Mouse (Mus musculus): ENCODE measurements around the gene Bglap. TPM values are rescaled to one million over a fixed set of nuclear protein-coding genes. Genes with fewer than 3 reads are reported as not detected.
"Not testable (repeated sequence)": the region's sequence is repeated elsewhere in the genome, so short reads cannot be mapped to it uniquely, and the experiment has no call there.

Bglap gene
- total RNA-seq (2012; rRNA removed) (not detected in 2 replicates), total RNA-seq (2014; rRNA removed) (not detected in 2 replicates), polyA plus RNA-seq (2012; ENCODE audit: insufficient read length, low read depth) (not detected in 2 replicates)

- in situ Hi-C loops (cut with MboI; ENCODE audit: low pct_ligation_motif_present, low pct_unique_long_range_greater_than_20kb, low sequenced_read_pairs) (no loop called here), dilution Hi-C loops (cut with MboI; ENCODE audit: extremely low pct_ligation_motif_present, extremely low pct_unique_long_range_greater_than_20kb, low sequenced_read_pairs) (no loop called here)
- no peak within 1 kb of the TSS for H3K9ac ChIP-seq (ENCODE audit: insufficient read depth, low read depth)
- H3K4me3 ChIP-seq (replicated peaks in 1 of 3; ENCODE audit: low read depth in 2 of 3, low read length in 2 of 3, poor library complexity in 1 of 3): no peak within 1 kb of the TSS
- H3K4me2 ChIP-seq (ENCODE audit: insufficient read depth, low read depth, poor library complexity, severe bottlenecking): no peak within 1 kb of the TSS
- no peaks in the 10 kb centered on the region for H3K9me3 ChIP-seq (replicated peaks; ENCODE audit: low read length)
- H3K79me2 ChIP-seq (replicated peaks; ENCODE audit: control insufficient read depth, extremely low read depth, insufficient read depth, poor library complexity, severe bottlenecking): no peaks in the 10 kb centered on the region
- H3K27ac ChIP-seq (ENCODE audit: insufficient read depth, low read depth): no peak within 1 kb of the TSS
- H3K36me3 ChIP-seq (replicated peaks in 1 of 2; ENCODE audit: control insufficient read depth in 1 of 2, insufficient read depth in 1 of 2, low read length in 1 of 2): peaks cover 0 to 2% of the 10 kb centered on the region in 2 experiments
- H3K4me1 ChIP-seq (ENCODE audit: control insufficient read depth in 1 of 2, insufficient read depth in 2 of 2): peaks cover 0 to 5% of the 10 kb centered on the region in 2 experiments; a peak in 1 of 4 replicates
- no peak for TF ChIP-seq KAT2A (IDR thresholded peaks at IDR 0.05; ENCODE audit: insufficient replicate concordance, low read length)
- TF ChIP-seq USF2 (conservative IDR thresholded peaks at IDR 0.05; ENCODE audit: low read depth, low read length): no peak
- no peak for TF ChIP-seq POLR2AphosphoS2 (IDR thresholded peaks at IDR 0.05; ENCODE audit: low read depth, low read length)
- TF ChIP-seq GABPA (IDR thresholded peaks at IDR 0.05; ENCODE audit: insufficient replicate concordance, low read depth, low read length): no peak
- no peak for TF ChIP-seq MEF2A (IDR thresholded peaks at IDR 0.05; ENCODE audit: borderline replicate concordance, low read depth, low read length)
- TF ChIP-seq MAFK (IDR thresholded peaks at IDR 0.05; ENCODE audit: insufficient replicate concordance, low read length): no peak
- no peak for TF ChIP-seq CTCF (conservative IDR thresholded peaks at IDR 0.05 in 1 of 2, IDR thresholded peaks at IDR 0.05 in 1 of 2; ENCODE audit: low read depth in 2 of 2, low read length in 2 of 2)
- TF ChIP-seq CHD2 (IDR thresholded peaks at IDR 0.05; ENCODE audit: low read length): no peak
- no peak for TF ChIP-seq NELFE (IDR thresholded peaks at IDR 0.05; ENCODE audit: low read depth, low read length)
- no peaks in the 10 kb centered on the region for H3K27me3 ChIP-seq (replicated peaks)
- no peak for DNase-seq (ENCODE audit: extremely low read depth)
These were observed at the start of gene Bglap for GRCm38 (mm10) chr3:88384364-88384763. Bglap (minus strand) TSS chr3:88384464.

GRCm38 (mm10) chr3:88428639-88429038 is 44.4 kb upstream of the Bglap start:
- dilution Hi-C loops (cut with MboI; ENCODE audit: extremely low pct_ligation_motif_present, extremely low pct_unique_long_range_greater_than_20kb, low sequenced_read_pairs); H3K9ac ChIP-seq (ENCODE audit: insufficient read depth, low read depth); H3K27me3 ChIP-seq (replicated peaks); H3K4me2 ChIP-seq (ENCODE audit: insufficient read depth, low read depth, poor library complexity, severe bottlenecking); H3K9me3 ChIP-seq (replicated peaks; ENCODE audit: low read length); H3K4me3 ChIP-seq (replicated peaks in 1 of 3; ENCODE audit: low read depth in 2 of 3, low read length in 2 of 3, poor library complexity in 1 of 3); DNase-seq (ENCODE audit: extremely low read depth); H3K36me3 ChIP-seq (replicated peaks in 1 of 2; ENCODE audit: control insufficient read depth in 1 of 2, insufficient read depth in 1 of 2, low read length in 1 of 2); H3K27ac ChIP-seq (ENCODE audit: insufficient read depth, low read depth); in situ Hi-C loops (cut with MboI; ENCODE audit: low pct_ligation_motif_present, low pct_unique_long_range_greater_than_20kb, low sequenced_read_pairs); H3K79me2 ChIP-seq (replicated peaks; ENCODE audit: control insufficient read depth, extremely low read depth, insufficient read depth, poor library complexity, severe bottlenecking): not testable (repeated sequence)
- peak; percentile 58 for TF ChIP-seq RAD21 (IDR thresholded peaks at IDR 0.05; ENCODE audit: low read depth, low read length)
- TF ChIP-seq SMC3 (IDR thresholded peaks at IDR 0.05; ENCODE audit: low read depth, low read length): peak; percentile 45
- peak in 1 of 2 experiments; percentile 64; a peak in 2 of 4 replicates for TF ChIP-seq CTCF (conservative IDR thresholded peaks at IDR 0.05 in 1 of 2, IDR thresholded peaks at IDR 0.05 in 1 of 2; ENCODE audit: low read depth in 2 of 2, low read length in 2 of 2)
- peaks cover 2 to 15% of the 10 kb centered on the region in 2 experiments; a peak in 3 of 4 replicates for H3K4me1 ChIP-seq (ENCODE audit: control insufficient read depth in 1 of 2, insufficient read depth in 2 of 2)

GRCm38 (mm10) chr3:88427342-88427905 is 43.2 kb upstream of the Bglap start:
- Histone ChIP-seq H3K27ac (ENCODE audit: insufficient read depth, low read depth) (no peak overlapping the region), H3K27me3 (replicated peaks) (peaks cover 2% of the 10 kb centered on the region), H3K36me3 (replicated peaks in 1 of 2; ENCODE audit: control insufficient read depth in 1 of 2, insufficient read depth in 1 of 2, low read length in 1 of 2) (peaks cover 0 to 2% of the 10 kb centered on the region in 2 experiments), H3K79me2 (replicated peaks; ENCODE audit: control insufficient read depth, extremely low read depth, insufficient read depth, poor library complexity, severe bottlenecking) (peaks cover 12% of the 10 kb centered on the region), H3K4me2 (ENCODE audit: insufficient read depth, low read depth, poor library complexity, severe bottlenecking) (no peak overlapping the region), H3K4me3 (replicated peaks in 1 of 3; ENCODE audit: low read depth in 2 of 3, low read length in 2 of 3, poor library complexity in 1 of 3) (no peak overlapping the region), H3K4me1 (ENCODE audit: control insufficient read depth in 1 of 2, insufficient read depth in 2 of 2) (peaks cover 2 to 25% of the 10 kb centered on the region in 2 experiments; a peak in 3 of 4 replicates), H3K9me3 (replicated peaks; ENCODE audit: low read length) (no peaks in the 10 kb centered on the region), H3K9ac (ENCODE audit: insufficient read depth, low read depth) (no peak overlapping the region)
- in situ Hi-C loops (cut with MboI; ENCODE audit: low pct_ligation_motif_present, low pct_unique_long_range_greater_than_20kb, low sequenced_read_pairs) (no loop called here), dilution Hi-C loops (cut with MboI; ENCODE audit: extremely low pct_ligation_motif_present, extremely low pct_unique_long_range_greater_than_20kb, low sequenced_read_pairs) (no loop called here)
- TF ChIP-seq POLR2AphosphoS2 (IDR thresholded peaks at IDR 0.05; ENCODE audit: low read depth, low read length): no peak
- TF ChIP-seq MYC (IDR thresholded peaks at IDR 0.05; ENCODE audit: low read depth, low read length): no peak
- no peak for TF ChIP-seq CHD2 (IDR thresholded peaks at IDR 0.05; ENCODE audit: low read length)
- no peak for TF ChIP-seq JUN (IDR thresholded peaks at IDR 0.05; ENCODE audit: insufficient read depth, low read depth, low read length)
- TF ChIP-seq BHLHE40 (IDR thresholded peaks at IDR 0.05; ENCODE audit: low read depth, low read length): no peak
- TF ChIP-seq USF1 (IDR thresholded peaks at IDR 0.05; ENCODE audit: low read depth, low read length): no peak
- no peak for TF ChIP-seq GABPA (IDR thresholded peaks at IDR 0.05; ENCODE audit: insufficient replicate concordance, low read depth, low read length)
- TF ChIP-seq MAZ (IDR thresholded peaks at IDR 0.05; ENCODE audit: low read depth, low read length): no peak
- TF ChIP-seq MXI1 (IDR thresholded peaks at IDR 0.05; ENCODE audit: low read depth, low read length): no peak
- TF ChIP-seq RAD21 (IDR thresholded peaks at IDR 0.05; ENCODE audit: low read depth, low read length): no peak
- no peak for TF ChIP-seq JUND (conservative IDR thresholded peaks at IDR 0.05; ENCODE audit: low read depth, low read length)
- TF ChIP-seq ELF1 (IDR thresholded peaks at IDR 0.05; ENCODE audit: low read depth, low read length): no peak
- no peak for DNase-seq (ENCODE audit: extremely low read depth)

All from CH12.LX (cell line).